Mouse (Mus musculus): ENCODE data around the gene Plk5. TPM values are rescaled to one million over a fixed set of nuclear protein-coding genes. Genes with fewer than 3 reads are reported as not detected.

Plk5 gene
- polyA plus RNA-seq, 1 experiment from 2014 or later = 1.0 TPM

GRCm38 (mm10) chr10:80363734-80364133 lies 7.5 kb downstream of the Plk5 start:
- TF ChIP-seq CTCF (IDR thresholded peaks at IDR 0.05) (no peak), EP300 (IDR thresholded peaks at IDR 0.05) (no peak)
- DNase-seq (ENCODE audit: low spot score) = no peak
- no peaks in the 10 kb centered on the region for H3K4me1 ChIP-seq (ENCODE audit: insufficient read depth, low read depth, low read length)
- H3K9ac ChIP-seq (replicated peaks; ENCODE audit: low read depth) = no peak overlapping the region
- no peaks in the 10 kb centered on the region for H3K36me3 ChIP-seq (ENCODE audit: insufficient read depth, low read length)
- no peak for ATAC-seq
- 43% methylated on average over 6 of the region's 6 CpGs for WGBS
- no peaks in the 10 kb centered on the region for H3K9me3 ChIP-seq (ENCODE audit: low read length)
- H3K4me2 ChIP-seq (replicated peaks; ENCODE audit: low read depth, low read length) = no peak overlapping the region
- no peak overlapping the region for H3K4me3 ChIP-seq (ENCODE audit: low read depth, low read length)
- H3K27me3 ChIP-seq (replicated peaks; ENCODE audit: insufficient read depth, low read length) = 0 out of 2 replicates have a peak, but pooled peaks cover under 1% of the 10 kb centered on the region
- no peak overlapping the region for H3K27ac ChIP-seq (ENCODE audit: low read length)

GRCm38 (mm10) chr10:80365736-80366135 lies 9.5 kb downstream of the Plk5 start:
- TF ChIP-seq EP300 (IDR thresholded peaks at IDR 0.05) = no peak
- TF ChIP-seq CTCF (IDR thresholded peaks at IDR 0.05) = no peak
- Histone ChIP-seq H3K27ac (ENCODE audit: low read length) (no peak overlapping the region), H3K9me3 (ENCODE audit: low read length) (no peaks in the 10 kb centered on the region), H3K4me3 (ENCODE audit: low read depth, low read length) (no peak overlapping the region), H3K9ac (replicated peaks; ENCODE audit: low read depth) (no peak overlapping the region), H3K36me3 (ENCODE audit: insufficient read depth, low read length) (no peaks in the 10 kb centered on the region), H3K27me3 (replicated peaks; ENCODE audit: insufficient read depth, low read length) (no peaks in the 10 kb centered on the region), H3K4me1 (ENCODE audit: insufficient read depth, low read depth, low read length) (no peaks in the 10 kb centered on the region), H3K4me2 (replicated peaks; ENCODE audit: low read depth, low read length) (no peak overlapping the region)
- DNase-seq (ENCODE audit: low spot score) = no peak
- ATAC-seq = no peak
- WGBS = 63% methylated on average over 6 of the region's 6 CpGs

GRCm38 (mm10) chr10:80367954-80368353 lies 11.7 kb downstream of the Plk5 start:
- Histone ChIP-seq H3K27ac (ENCODE audit: low read length) (no peak overlapping the region), H3K4me1 (ENCODE audit: insufficient read depth, low read depth, low read length) (no peaks in the 10 kb centered on the region), H3K4me3 (ENCODE audit: low read depth, low read length) (no peak overlapping the region), H3K36me3 (ENCODE audit: insufficient read depth, low read length) (no peaks in the 10 kb centered on the region), H3K9ac (replicated peaks; ENCODE audit: low read depth) (no peak overlapping the region), H3K9me3 (ENCODE audit: low read length) (no peaks in the 10 kb centered on the region), H3K27me3 (replicated peaks; ENCODE audit: insufficient read depth, low read length) (no peaks in the 10 kb centered on the region), H3K4me2 (replicated peaks; ENCODE audit: low read depth, low read length) (no peak overlapping the region)
- no peak for ATAC-seq
- 37% methylated on average over 5 of the region's 5 CpGs for WGBS
- no peak for TF ChIP-seq CTCF (IDR thresholded peaks at IDR 0.05)
- TF ChIP-seq EP300 (IDR thresholded peaks at IDR 0.05) = no peak
- DNase-seq (ENCODE audit: low spot score) = no peak

- Histone ChIP-seq H3K27me3 (replicated peaks; ENCODE audit: insufficient read depth, low read length) (no peaks in the 10 kb centered on the region), H3K9me3 (ENCODE audit: low read length) (no peaks in the 10 kb centered on the region), H3K4me2 (replicated peaks; ENCODE audit: low read depth, low read length) (no peak overlapping the region), H3K4me1 (ENCODE audit: insufficient read depth, low read depth, low read length) (no peaks in the 10 kb centered on the region), H3K4me3 (ENCODE audit: low read depth, low read length) (no peak overlapping the region), H3K27ac (ENCODE audit: low read length) (no peak overlapping the region), H3K36me3 (ENCODE audit: insufficient read depth, low read length) (no peaks in the 10 kb centered on the region), H3K9ac (replicated peaks; ENCODE audit: low read depth) (no peak overlapping the region)
- no peak for TF ChIP-seq CTCF (IDR thresholded peaks at IDR 0.05)
- no peak for TF ChIP-seq EP300 (IDR thresholded peaks at IDR 0.05)
- WGBS = 84% methylated on average over 6 of the region's 6 CpGs
- ATAC-seq (no peak), DNase-seq (ENCODE audit: low spot score) (no peak)
Measured at GRCm38 (mm10) chr10:80368392-80368791, 12.1 kb downstream of the Plk5 start.

GRCm38 (mm10) chr10:80369995-80370747 lies 13.9 kb downstream of the Plk5 start:
- Histone ChIP-seq H3K4me2 (replicated peaks; ENCODE audit: low read depth, low read length) (no peak overlapping the region), H3K27me3 (replicated peaks; ENCODE audit: insufficient read depth, low read length) (no peaks in the 10 kb centered on the region), H3K36me3 (ENCODE audit: insufficient read depth, low read length) (no peaks in the 10 kb centered on the region), H3K27ac (ENCODE audit: low read length) (no peak overlapping the region), H3K4me1 (ENCODE audit: insufficient read depth, low read depth, low read length) (no peaks in the 10 kb centered on the region), H3K9me3 (ENCODE audit: low read length) (no peaks in the 10 kb centered on the region), H3K9ac (replicated peaks; ENCODE audit: low read depth) (no peak overlapping the region), H3K4me3 (ENCODE audit: low read depth, low read length) (no peak overlapping the region)
- ATAC-seq = no peak
- WGBS = 73% methylated on average over 21 of the region's 21 CpGs
- no peak for DNase-seq (ENCODE audit: low spot score)
- TF ChIP-seq EP300 (IDR thresholded peaks at IDR 0.05) (no peak), CTCF (IDR thresholded peaks at IDR 0.05) (peak; percentile 40)

GRCm38 (mm10) chr10:80371411-80371966 lies 15.2 kb downstream of the Plk5 start:
- Histone ChIP-seq H3K4me3 (ENCODE audit: low read depth, low read length) (no peak overlapping the region), H3K4me1 (ENCODE audit: insufficient read depth, low read depth, low read length) (no peaks in the 10 kb centered on the region), H3K27ac (ENCODE audit: low read length) (no peak overlapping the region), H3K9me3 (ENCODE audit: low read length) (no peaks in the 10 kb centered on the region), H3K27me3 (replicated peaks; ENCODE audit: insufficient read depth, low read length) (no peaks in the 10 kb centered on the region), H3K4me2 (replicated peaks; ENCODE audit: low read depth, low read length) (no peak overlapping the region), H3K36me3 (ENCODE audit: insufficient read depth, low read length) (no peaks in the 10 kb centered on the region), H3K9ac (replicated peaks; ENCODE audit: low read depth) (no peak overlapping the region)
- peak; percentile 80 for DNase-seq (ENCODE audit: low spot score)
- 9% methylated on average over 12 of the region's 12 CpGs for WGBS
- ATAC-seq = peak; percentile 84
- TF ChIP-seq EP300 (IDR thresholded peaks at IDR 0.05) = no peak
- no peak for TF ChIP-seq CTCF (IDR thresholded peaks at IDR 0.05)

Data from lung, postnatal 0 days (tissue).